Mouse (Mus musculus): ENCODE measurements at regions not wholly inside any gene's neighbourhood (a gene's known extent, or its start where the extent isn't known, plus 50 kb on each side); places are given as distances from the start of the nearest gene placed in this dataset.
A peak's percentile ranks its signal among the peaks of the same experiment; 100 is the strongest.

DNA sequence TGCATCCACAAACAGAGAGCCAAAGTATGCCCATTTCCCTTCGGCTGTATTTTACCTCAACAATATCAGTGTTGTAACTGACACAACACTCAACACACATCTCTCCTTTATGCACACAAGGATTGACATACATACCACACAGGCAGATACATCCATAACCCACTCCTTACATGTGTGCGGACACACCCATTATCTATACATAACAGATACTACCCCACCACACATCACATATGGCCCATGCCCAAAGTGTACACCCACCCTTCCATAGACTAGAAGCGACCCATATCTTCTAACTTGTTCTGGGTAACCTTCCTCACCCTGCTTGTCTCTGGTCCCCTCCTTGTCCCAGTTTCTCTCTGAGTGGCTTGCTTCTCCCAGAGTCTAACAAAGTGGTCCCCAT, 340.7 kb upstream of the Runx1 start:
- DNase-seq: no peak
- H3K27me3 ChIP-seq (ENCODE audit: control insufficient read depth, insufficient read depth, low read length): no peaks in the 10 kb centered on the region
- no peak overlapping the region for H3K27ac ChIP-seq (ENCODE audit: control insufficient read depth, insufficient read depth, low read length)
- no peak for TF ChIP-seq CTCF (IDR thresholded peaks at IDR 0.05; ENCODE audit: borderline replicate concordance, control insufficient read depth, extremely low read depth, insufficient read depth, low read length, poor library complexity)
- TF ChIP-seq POLR2A (IDR thresholded peaks at IDR 0.05; ENCODE audit: control insufficient read depth, extremely low read depth, insufficient read depth, low read length, poor library complexity): no peak
- over 99% methylated on average over 3 of the region's 3 CpGs for WGBS
- H3K36me3 ChIP-seq (ENCODE audit: control insufficient read depth, insufficient read depth, low read length): no peaks in the 10 kb centered on the region
- H3K4me3 ChIP-seq (ENCODE audit: control insufficient read depth, insufficient read depth, low read length): no peak overlapping the region
- no peaks in the 10 kb centered on the region for H3K4me1 ChIP-seq (replicated peaks; ENCODE audit: control insufficient read depth, insufficient read depth, low read length)

- TF ChIP-seq POLR2A (IDR thresholded peaks at IDR 0.05; ENCODE audit: control insufficient read depth, extremely low read depth, insufficient read depth, low read length, poor library complexity) (no peak), CTCF (IDR thresholded peaks at IDR 0.05; ENCODE audit: borderline replicate concordance, control insufficient read depth, extremely low read depth, insufficient read depth, low read length, poor library complexity) (0 out of 2 replicates have a peak, but pooled peaks have one; percentile 27)
- H3K36me3 ChIP-seq (ENCODE audit: control insufficient read depth, insufficient read depth, low read length): no peaks in the 10 kb centered on the region
- no peaks in the 10 kb centered on the region for H3K27me3 ChIP-seq (ENCODE audit: control insufficient read depth, insufficient read depth, low read length)
- H3K4me3 ChIP-seq (ENCODE audit: control insufficient read depth, insufficient read depth, low read length): no peak overlapping the region
- H3K27ac ChIP-seq (ENCODE audit: control insufficient read depth, insufficient read depth, low read length): no peak overlapping the region
- WGBS: 89% methylated on average over 8 of the region's 8 CpGs
- peaks cover 21% of the 10 kb centered on the region for H3K4me1 ChIP-seq (replicated peaks; ENCODE audit: control insufficient read depth, insufficient read depth, low read length)
- no peak for DNase-seq
Measured at GRCm38 (mm10) chr16:93158526-93159226, 332.7 kb upstream of the Runx1 start.

DNA sequence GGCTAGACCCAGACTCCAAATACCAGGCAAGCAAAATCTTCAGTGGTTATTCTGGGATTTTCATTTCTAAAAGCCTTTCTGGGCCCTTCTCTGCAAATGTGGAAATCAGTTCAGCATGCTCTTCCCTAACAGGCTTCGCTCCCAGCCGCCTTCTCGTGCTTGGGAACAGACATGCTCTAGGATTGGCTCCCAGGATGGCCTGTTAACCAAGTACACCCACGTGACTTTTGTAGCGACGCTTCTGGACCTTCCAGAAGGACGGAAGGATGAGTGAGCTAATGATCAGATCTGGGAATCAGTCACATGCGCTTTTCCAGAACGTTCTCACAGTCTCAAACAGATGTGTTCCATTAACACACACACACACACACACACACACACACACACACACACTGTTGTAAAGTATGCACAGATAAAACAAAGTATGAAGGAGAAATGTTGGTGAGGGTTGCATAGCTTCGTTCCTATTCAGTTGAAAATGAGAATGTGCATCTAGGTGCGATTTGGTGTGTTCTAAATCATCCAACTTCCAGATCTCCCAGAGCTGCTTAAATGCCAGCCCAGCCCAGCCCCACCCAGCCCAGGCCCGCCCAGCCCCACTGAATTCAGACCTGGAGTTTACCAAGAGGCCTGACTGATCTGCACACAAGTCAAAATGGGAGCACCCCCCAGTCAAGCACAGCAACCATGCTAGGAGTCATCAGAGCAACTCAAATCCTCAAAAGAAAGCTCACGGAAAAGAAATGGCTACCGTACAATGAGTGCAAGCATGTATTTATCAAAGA, 327.8 kb upstream of the Runx1 start:
- Histone ChIP-seq H3K27me3 (ENCODE audit: control insufficient read depth, insufficient read depth, low read length) (no peaks in the 10 kb centered on the region), H3K36me3 (ENCODE audit: control insufficient read depth, insufficient read depth, low read length) (no peaks in the 10 kb centered on the region), H3K27ac (ENCODE audit: control insufficient read depth, insufficient read depth, low read length) (peak overlapping the region; percentile 75), H3K4me1 (replicated peaks; ENCODE audit: control insufficient read depth, insufficient read depth, low read length) (peaks cover 48% of the 10 kb centered on the region), H3K4me3 (ENCODE audit: control insufficient read depth, insufficient read depth, low read length) (0 out of 2 replicates have a peak overlapping the region, but pooled peaks have one; percentile 0)
- no peak for DNase-seq
- TF ChIP-seq CTCF (IDR thresholded peaks at IDR 0.05; ENCODE audit: borderline replicate concordance, control insufficient read depth, extremely low read depth, insufficient read depth, low read length, poor library complexity): no peak
- TF ChIP-seq POLR2A (IDR thresholded peaks at IDR 0.05; ENCODE audit: control insufficient read depth, extremely low read depth, insufficient read depth, low read length, poor library complexity): no peak
- 54% methylated on average over 14 of the region's 14 CpGs for WGBS

DNA sequence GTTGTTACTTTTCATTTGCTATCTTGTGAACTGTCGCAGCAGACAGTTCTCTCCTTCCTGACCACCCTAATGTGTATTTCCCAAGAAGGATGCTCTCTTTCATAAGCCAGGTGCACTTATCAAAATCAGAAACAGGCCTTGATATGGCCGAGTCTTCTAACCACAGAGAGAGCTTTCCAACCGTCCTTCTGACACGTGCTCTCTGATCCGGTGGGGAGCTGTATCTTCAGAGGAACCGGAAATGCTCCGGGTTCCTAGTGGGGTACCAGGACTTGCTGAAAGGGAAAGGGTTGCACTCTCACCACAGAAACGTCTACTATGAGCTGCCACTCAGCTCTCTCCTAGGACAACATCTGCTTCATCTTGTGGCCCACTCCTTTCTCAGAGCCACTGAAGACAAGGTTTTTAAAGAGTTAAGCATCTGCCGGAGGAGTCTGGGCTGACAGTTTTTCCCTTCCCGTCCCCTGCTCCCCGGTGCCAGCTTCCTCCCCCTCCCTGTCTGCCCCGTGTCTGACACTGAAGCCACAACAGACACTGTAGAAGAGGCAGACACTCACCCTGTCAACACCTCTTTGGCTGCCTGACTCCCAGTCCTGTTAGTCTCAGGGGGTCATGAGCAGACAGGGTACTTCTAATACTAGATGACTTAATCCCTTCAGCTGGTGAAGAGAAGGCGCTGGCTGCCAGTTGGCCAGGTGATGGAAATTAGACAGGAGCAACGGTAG, 327.0 kb upstream of the Runx1 start:
- 0 out of 2 replicates have a peak overlapping the region, but pooled peaks have one; percentile 0 for H3K4me3 ChIP-seq (ENCODE audit: control insufficient read depth, insufficient read depth, low read length)
- H3K4me1 ChIP-seq (replicated peaks; ENCODE audit: control insufficient read depth, insufficient read depth, low read length): peaks cover 54% of the 10 kb centered on the region
- DNase-seq: peak; percentile 79
- no peak for TF ChIP-seq CTCF (IDR thresholded peaks at IDR 0.05; ENCODE audit: borderline replicate concordance, control insufficient read depth, extremely low read depth, insufficient read depth, low read length, poor library complexity)
- 0 out of 2 replicates have a peak, but pooled peaks have one; percentile 17 for TF ChIP-seq POLR2A (IDR thresholded peaks at IDR 0.05; ENCODE audit: control insufficient read depth, extremely low read depth, insufficient read depth, low read length, poor library complexity)
- H3K27ac ChIP-seq (ENCODE audit: control insufficient read depth, insufficient read depth, low read length): peak overlapping the region; percentile 75
- H3K27me3 ChIP-seq (ENCODE audit: control insufficient read depth, insufficient read depth, low read length): no peaks in the 10 kb centered on the region
- H3K36me3 ChIP-seq (ENCODE audit: control insufficient read depth, insufficient read depth, low read length): no peaks in the 10 kb centered on the region
- WGBS: 5% methylated on average over 14 of the region's 14 CpGs

- no peaks in the 10 kb centered on the region for H3K36me3 ChIP-seq (ENCODE audit: control insufficient read depth, insufficient read depth, low read length)
- H3K27me3 ChIP-seq (ENCODE audit: control insufficient read depth, insufficient read depth, low read length): no peaks in the 10 kb centered on the region
- H3K4me1 ChIP-seq (replicated peaks; ENCODE audit: control insufficient read depth, insufficient read depth, low read length): peaks cover 51% of the 10 kb centered on the region
- no peak for DNase-seq
- no peak for TF ChIP-seq CTCF (IDR thresholded peaks at IDR 0.05; ENCODE audit: borderline replicate concordance, control insufficient read depth, extremely low read depth, insufficient read depth, low read length, poor library complexity)
- no peak for TF ChIP-seq POLR2A (IDR thresholded peaks at IDR 0.05; ENCODE audit: control insufficient read depth, extremely low read depth, insufficient read depth, low read length, poor library complexity)
- no peak overlapping the region for H3K4me3 ChIP-seq (ENCODE audit: control insufficient read depth, insufficient read depth, low read length)
- 89% methylated on average over 1 of the region's 1 CpGs for WGBS
- H3K27ac ChIP-seq (ENCODE audit: control insufficient read depth, insufficient read depth, low read length): peak overlapping the region; percentile 39
Measured at GRCm38 (mm10) chr16:93152057-93152456, 326.1 kb upstream of the Runx1 start.

- WGBS: 97% methylated on average over 2 of the region's 2 CpGs
- no peak for DNase-seq
- Histone ChIP-seq H3K27ac (ENCODE audit: control insufficient read depth, insufficient read depth, low read length) (peak overlapping the region; percentile 39), H3K4me3 (ENCODE audit: control insufficient read depth, insufficient read depth, low read length) (no peak overlapping the region), H3K27me3 (ENCODE audit: control insufficient read depth, insufficient read depth, low read length) (no peaks in the 10 kb centered on the region), H3K36me3 (ENCODE audit: control insufficient read depth, insufficient read depth, low read length) (no peaks in the 10 kb centered on the region), H3K4me1 (replicated peaks; ENCODE audit: control insufficient read depth, insufficient read depth, low read length) (peaks cover 55% of the 10 kb centered on the region)
- no peak for TF ChIP-seq POLR2A (IDR thresholded peaks at IDR 0.05; ENCODE audit: control insufficient read depth, extremely low read depth, insufficient read depth, low read length, poor library complexity)
- no peak for TF ChIP-seq CTCF (IDR thresholded peaks at IDR 0.05; ENCODE audit: borderline replicate concordance, control insufficient read depth, extremely low read depth, insufficient read depth, low read length, poor library complexity)
Measured at GRCm38 (mm10) chr16:93151652-93152051, 325.7 kb upstream of the Runx1 start.
